Mouse (Mus musculus) lung, postnatal 0 days (tissue): Measurements from ENCODE around the gene Usp2.

Experiments
- CTCF ChIP-seq: IDR thresholded peaks from 2 replicates; pipeline ENCODE4 v1.5.1; 2016; ENCODE audit warnings: antibody characterized with exemption, mild to moderate bottlenecking
- EP300 ChIP-seq: IDR thresholded peaks from 2 replicates; pipeline ENCODE4 v1.6.1; 2016; ENCODE audit warnings: antibody characterized with exemption, mild to moderate bottlenecking, control low read depth

DNA sequence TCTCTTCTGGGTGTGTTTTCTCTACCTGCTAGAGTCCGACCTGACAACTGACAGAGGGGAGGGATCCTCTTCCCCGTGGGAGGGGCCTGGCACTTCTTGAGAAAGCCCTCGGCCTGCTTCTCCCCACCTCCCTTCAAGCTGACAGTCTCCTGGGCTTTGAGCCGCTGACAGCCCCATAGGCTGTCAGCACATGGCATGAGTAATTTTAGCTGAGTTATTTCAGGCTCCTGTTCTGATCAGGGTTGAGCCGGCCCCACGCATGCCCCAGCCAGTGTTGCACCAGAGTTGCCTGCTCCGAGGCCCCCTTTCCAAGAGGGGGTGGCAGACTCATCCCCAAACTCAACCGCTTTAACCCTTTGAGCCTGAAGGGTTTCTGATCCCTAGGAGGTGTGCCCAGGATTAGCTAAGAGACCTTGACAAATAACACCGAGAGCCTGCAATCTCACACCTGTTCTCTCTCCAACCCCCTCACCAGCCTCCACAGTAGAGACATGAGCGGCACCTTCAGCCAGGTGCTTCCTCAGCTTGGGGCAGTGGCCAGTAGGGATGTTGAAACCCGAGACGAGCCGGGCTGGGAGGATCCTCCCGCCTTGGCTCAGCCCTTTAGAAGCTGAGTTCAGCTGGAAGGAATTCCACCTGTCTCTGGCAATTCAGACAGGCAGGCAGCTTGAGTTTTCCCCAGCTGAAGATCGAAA is 21.1 kb downstream of the Usp2 start:
- TF ChIP-seq CTCF (no peak), EP300 (no peak)
